9 mouse cellular contexts compared by ENCODE assay signal in the genomic region with DNA sequence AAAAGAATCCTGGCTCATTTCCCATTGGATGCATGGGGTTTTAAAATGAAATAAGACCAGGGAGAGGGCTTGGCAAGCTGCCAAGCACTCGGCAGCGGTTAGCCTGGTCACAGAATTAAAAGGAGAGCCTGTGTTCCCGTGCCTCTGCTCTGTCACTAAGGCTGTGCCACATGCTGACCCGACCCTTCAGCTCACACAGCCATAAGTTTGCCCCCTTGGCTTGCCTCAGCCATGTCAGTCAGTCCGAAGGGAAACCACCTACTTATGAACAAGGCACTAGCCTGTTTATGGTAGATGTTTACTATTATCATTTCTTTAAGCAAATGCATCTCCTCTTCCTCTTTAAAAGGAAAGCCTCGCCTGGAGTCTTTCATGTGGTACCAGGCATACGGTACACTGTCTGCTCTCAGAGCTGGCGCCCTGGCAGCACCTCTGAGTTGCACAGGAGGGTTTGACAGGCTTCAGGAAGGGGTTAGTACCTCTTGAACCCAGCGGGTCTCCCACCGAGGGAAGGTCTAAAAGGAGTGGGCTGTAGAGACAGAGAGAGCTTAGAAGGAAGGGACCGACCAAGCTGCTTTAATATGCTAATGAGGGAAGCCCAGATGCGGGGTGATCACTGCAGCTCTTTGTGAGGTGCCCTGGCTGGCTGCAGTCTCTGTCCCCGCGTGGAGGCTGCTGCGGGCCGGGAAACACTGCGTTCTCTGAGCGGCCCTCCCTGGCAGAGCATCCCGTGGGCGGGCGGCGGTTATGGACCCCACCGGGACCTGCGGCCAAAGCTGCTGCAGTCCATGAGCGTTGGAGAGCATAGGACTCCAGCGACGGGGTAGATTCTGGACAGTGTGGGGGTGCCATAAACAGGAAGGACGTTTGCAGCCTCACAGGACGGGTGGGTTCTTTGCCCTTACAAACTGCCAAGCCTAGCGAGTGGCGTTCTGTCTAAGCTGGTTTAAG. TPM values are rescaled to one million over a fixed set of nuclear protein-coding genes. Genes with fewer than 3 reads are reported as not detected.
DNase-seq lines count a peak whose midpoint lies in the region; ATAC-seq and TF ChIP-seq lines count a peak whose summit lies in the region.
"Had no signal": no experiment of that assay in that cellular context is flagged by ENCODE, and none has a peak within 500 bp of the region (broad histone marks: within the 10 kb centered on the region; RNA-seq: fewer than 3 reads in every experiment).

No protein-coding gene starts in this region.

- H3K9me3 ChIP-seq in forebrain, embryonic 11.5 days (ENCODE audit: control insufficient read depth, low read length), result no peaks in the 10 kb centered on the region
- no peaks in the 10 kb centered on the region for H3K9me3 ChIP-seq in hindbrain, embryonic 13.5 days
- H3K9me3 ChIP-seq in midbrain, postnatal 0 days (ENCODE audit: low read length), result no peaks in the 10 kb centered on the region

- WGBS in forebrain, embryonic 11.5 days, result 1% methylated on average over 31 of the region's 31 CpGs
- under 1% methylated on average over 31 of the region's 31 CpGs for WGBS in hindbrain, embryonic 13.5 days
- under 1% methylated on average over 31 of the region's 31 CpGs for WGBS in midbrain, postnatal 0 days
- 5% methylated on average over 31 of the region's 31 CpGs for WGBS in thymus, adult 2 months

- H3K27ac ChIP-seq in forebrain, embryonic 11.5 days (ENCODE audit: low read depth, low read length), result peak overlapping the region; percentile 89
- H3K27ac ChIP-seq in hindbrain, embryonic 13.5 days, result peak overlapping the region; percentile 92
- peak overlapping the region; percentile 74 for H3K27ac ChIP-seq in midbrain, postnatal 0 days (ENCODE audit: low read depth, low read length)
- no peak overlapping the region for H3K27ac ChIP-seq in thymus, adult 2 months (ENCODE audit: control insufficient read depth, insufficient read depth, low read length)

- no peak for TF ChIP-seq CTCF in midbrain, postnatal 0 days (IDR thresholded peaks at IDR 0.05)
- TF ChIP-seq CTCF in thymus, adult 2 months (IDR thresholded peaks at IDR 0.05; ENCODE audit: borderline replicate concordance, control insufficient read depth, extremely low read depth, insufficient read depth, low read length, poor library complexity), result no peak

- TF ChIP-seq POLR2A in thymus, adult 2 months (IDR thresholded peaks at IDR 0.05; ENCODE audit: control insufficient read depth, extremely low read depth, insufficient read depth, low read length, poor library complexity), result no peak

- H3K9ac ChIP-seq in forebrain, embryonic 11.5 days (ENCODE audit: low read length), result peak overlapping the region; percentile 82
- peak overlapping the region; percentile 82 for H3K9ac ChIP-seq in hindbrain, embryonic 13.5 days
- peak overlapping the region; percentile 78 for H3K9ac ChIP-seq in midbrain, postnatal 0 days (replicated peaks; ENCODE audit: low read length, poor library complexity, severe bottlenecking)

- H3K4me3 ChIP-seq in forebrain, embryonic 11.5 days (ENCODE audit: low read depth, low read length), result peak overlapping the region; percentile 38
- peak overlapping the region; percentile 47 for H3K4me3 ChIP-seq in hindbrain, embryonic 13.5 days
- peak overlapping the region; percentile 48 for H3K4me3 ChIP-seq in midbrain, postnatal 0 days (ENCODE audit: low read depth, low read length)
- H3K4me3 ChIP-seq in thymus, adult 2 months (ENCODE audit: control insufficient read depth, insufficient read depth, low read length), result no peak overlapping the region

- peaks cover 3% of the 10 kb centered on the region; the same call in 1 of the 2 replicates for H3K4me1 ChIP-seq in forebrain, embryonic 11.5 days (replicated peaks; ENCODE audit: control insufficient read depth, insufficient read depth, low read length)
- H3K4me1 ChIP-seq in hindbrain, embryonic 13.5 days (replicated peaks), result peaks cover 25% of the 10 kb centered on the region
- no peaks in the 10 kb centered on the region for H3K4me1 ChIP-seq in midbrain, postnatal 0 days (ENCODE audit: insufficient read depth, low read length)
- H3K4me1 ChIP-seq in thymus, adult 2 months (replicated peaks; ENCODE audit: control insufficient read depth, insufficient read depth, low read length), result no peaks in the 10 kb centered on the region

- intact Hi-C loops in left cerebral cortex, postnatal 14 days (cut with DNase I), result no loop called here

- H3K36me3 ChIP-seq in forebrain, embryonic 11.5 days (ENCODE audit: control insufficient read depth, insufficient read depth, low read length), result no peaks in the 10 kb centered on the region
- no peaks in the 10 kb centered on the region for H3K36me3 ChIP-seq in hindbrain, embryonic 13.5 days
- no peaks in the 10 kb centered on the region for H3K36me3 ChIP-seq in midbrain, postnatal 0 days (ENCODE audit: insufficient read depth, low read length)
- no peaks in the 10 kb centered on the region for H3K36me3 ChIP-seq in thymus, adult 2 months (ENCODE audit: control insufficient read depth, insufficient read depth, low read length)

- H3K4me2 ChIP-seq in forebrain, embryonic 11.5 days (ENCODE audit: low read depth, low read length, severe bottlenecking), result peak overlapping the region; percentile 72
- H3K4me2 ChIP-seq in hindbrain, embryonic 13.5 days, result peak overlapping the region; percentile 75
- H3K4me2 ChIP-seq in midbrain, postnatal 0 days (ENCODE audit: low read depth, low read length, poor library complexity, severe bottlenecking), result peak overlapping the region; percentile 94

- no peak for DNase-seq in cerebellum, adult 8-10 months
- DNase-seq in adrenal gland, postnatal 36 days, result peak; percentile 6 to 10
- DNase-seq in forebrain, embryonic 11.5 days (ENCODE audit: low spot score), result peak; percentile 84
- peak; percentile 60 to 71 for DNase-seq in left cerebral cortex, postnatal 14 days (ENCODE audit: low spot score in 2 of 2)
- peak; percentile 83 for DNase-seq in midbrain, postnatal 0 days (ENCODE audit: low spot score)
- DNase-seq in thymus, adult 2 months, result no peak

- peak; percentile 63 for ATAC-seq in cerebellum, adult (ENCODE audit: insufficient number of reproducible peaks, low FRiP score, low TSS enrichment)
- peak; percentile 92 for ATAC-seq in forebrain, embryonic 11.5 days (replicated peaks; ENCODE audit: low FRiP score)
- peak; percentile 92 for ATAC-seq in hindbrain, embryonic 13.5 days (ENCODE audit: low FRiP score)
- ATAC-seq in midbrain, postnatal 0 days (ENCODE audit: low FRiP score), result peak; percentile 87

- H3K27me3 ChIP-seq in forebrain, embryonic 11.5 days (ENCODE audit: control insufficient read depth, insufficient read depth, low read length), result no peaks in the 10 kb centered on the region
- no peaks in the 10 kb centered on the region for H3K27me3 ChIP-seq in hindbrain, embryonic 13.5 days
- H3K27me3 ChIP-seq in midbrain, postnatal 0 days (ENCODE audit: insufficient read depth, low read length), result no peaks in the 10 kb centered on the region
- H3K27me3 ChIP-seq in thymus, adult 2 months (ENCODE audit: control insufficient read depth, insufficient read depth, low read length), result no peaks in the 10 kb centered on the region

RNA-seq across cellular contexts. Expression of a gene that starts 14.0 kb away (rescaled TPM):
- total RNA-seq in adrenal gland, postnatal 36 days (2021), result under 1 TPM; 0.73 to 0.89 TPM
- polyA plus RNA-seq in forebrain, embryonic 11.5 days (2014; fragmentation: Nextera tagmentation; extraction: Ambion mirVana), result 24.5 and 28.2 TPM in 2 replicates
- polyA plus RNA-seq in hindbrain, embryonic 13.5 days (2015; fragmentation: Nextera tagmentation; extraction: Ambion mirVana), result 28.9 and 31.6 TPM in 2 replicates
- total RNA-seq in left cerebral cortex, postnatal 14 days (2021), result 10 to 100 TPM; 51.4 to 63.6 TPM
- total RNA-seq in midbrain, postnatal 0 days (2014; rRNA removed), result 111 and 114 TPM in 2 replicates
- 32.5 and 35.2 TPM in 2 replicates for polyA plus RNA-seq in midbrain, postnatal 0 days (2015; fragmentation: Nextera tagmentation; extraction: Ambion mirVana)
- 0.14 and 0.22 TPM in 2 replicates for polyA plus RNA-seq in thymus, adult 2 months (2012; rRNA removed)
- polyA plus RNA-seq: C2C12 had no signal

Comparison
In these comparisons a context has a peak if more than half of its experiments do, and no peak if none do; other contexts are left out.
1. DNase-seq: peak in adrenal gland, postnatal 36 days (2 of 2), forebrain, embryonic 11.5 days (single experiment), left cerebral cortex, postnatal 14 days (2 of 2) and midbrain, postnatal 0 days (single experiment); none in cerebellum, adult 8-10 months (single experiment) and thymus, adult 2 months (single experiment).
2. RNA of a gene that starts 14.0 kb away (polyA plus RNA-seq): 32.5 to 35.2 TPM in midbrain, postnatal 0 days, 28.9 to 31.6 TPM in hindbrain, embryonic 13.5 days and 24.5 to 28.2 TPM in forebrain, embryonic 11.5 days; 0.14 to 0.22 TPM in thymus, adult 2 months; every median in the first group is over 10 times any median in the second.
3. Peak in every context shown above with its lines, with median percentiles within 50 percentile points of each other: ATAC-seq, H3K4me2 ChIP-seq and H3K9ac ChIP-seq.